Mouse (Mus musculus) heart, embryonic 15.5 days (tissue): ENCODE data around the gene Pdx1. TPM values are rescaled to one million over a fixed set of nuclear protein-coding genes. Genes with fewer than 3 reads are reported as not detected.

Experiments used
- ATAC-seq: fragments of 200-750 bp; cut with Nextera tagmentation; replicated peaks from 2 replicates; pipeline ENCODE4 v1.8.0; 2017; ENCODE audit warnings: low read depth, moderate TSS enrichment; ENCODE audit not compliant: insufficient number of reproducible peaks, insufficient read depth, low FRiP score
- H3K27ac ChIP-seq: fragments of 300-500 bp; sonication (generic); 2 replicates; pipeline ENCODE4 v1.5.1; 2015; ENCODE audit warnings: mild to moderate bottlenecking, inconsistent platforms
- H3K27me3 ChIP-seq: fragments of 300-500 bp; sonication (generic); 2 replicates; pipeline ENCODE4 v1.6.1; 2015; ENCODE audit warnings: inconsistent platforms
- H3K36me3 ChIP-seq: fragments of 300-500 bp; sonication (generic); 2 replicates; pipeline ENCODE4 v1.6.1; 2015; ENCODE audit warnings: mild to moderate bottlenecking, inconsistent platforms
- H3K4me1 ChIP-seq: fragments of 300-500 bp; sonication (generic); replicated peaks from 2 replicates; pipeline ENCODE4 v1.6.1; 2015; ENCODE audit warnings: inconsistent platforms
- H3K4me2 ChIP-seq: fragments of 300-500 bp; sonication (generic); 2 replicates; pipeline ENCODE4 v1.6.1; 2015; ENCODE audit warnings: inconsistent platforms, mild to moderate bottlenecking, moderate library complexity
- H3K4me3 ChIP-seq: fragments of 300-500 bp; sonication (generic); 2 replicates; pipeline ENCODE4 v1.5.1; 2015; ENCODE audit warnings: mild to moderate bottlenecking, inconsistent platforms
- H3K9ac ChIP-seq: fragments of 300-500 bp; sonication (generic); 2 replicates; pipeline ENCODE4 v1.6.1; 2015; ENCODE audit warnings: mild to moderate bottlenecking, inconsistent platforms
- H3K9me3 ChIP-seq: fragments of 300-500 bp; sonication (generic); replicated peaks from 2 replicates; pipeline ENCODE4 v1.6.1; 2016; ENCODE audit warnings: inconsistent platforms
- WGBS: fragments of 180-500 bp; shearing (Covaris S2); methylation state at CpG from one replicate; pipeline ENCODE4 v1.1.7; 2015; ENCODE audit warnings: mixed read lengths; 5-methylcytosine and 5-hydroxymethylcytosine counted together
- polyA plus RNA-seq: library from polyadenylated mRNA; unstranded; fragments of >200 nt; fragmentation: Nextera tagmentation; extraction: Ambion mirVana; gene quantifications from 2 replicates; pipeline ENCODE4 v1.2.1, GENCODE M21; 2015

Pdx1 gene
- polyA plus RNA-seq, 1 experiment from 2014 or later, result not detected

DNA sequence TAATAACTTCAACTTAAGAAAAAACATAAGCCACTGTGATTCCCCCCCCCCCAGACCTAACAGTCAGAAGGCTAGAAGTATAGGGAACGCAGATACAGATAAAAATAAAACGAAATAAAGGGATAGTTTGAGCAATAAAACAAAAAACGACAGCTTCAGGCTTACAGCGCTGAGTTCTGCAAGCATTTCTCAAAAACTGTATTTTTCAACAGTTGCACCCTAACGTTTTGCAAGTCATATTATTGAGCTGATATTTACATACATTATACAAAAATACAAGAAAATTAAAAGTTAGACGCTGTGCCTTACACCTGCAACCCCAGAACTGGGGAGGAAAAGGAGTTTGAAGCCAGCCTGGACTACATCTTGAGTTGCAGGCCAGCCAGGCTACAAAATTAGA lies 388 bp upstream of the Pdx1 start:
- no peaks in the 10 kb centered on the region for H3K36me3 ChIP-seq
- H3K27me3 ChIP-seq, result peaks cover 96% of the 10 kb centered on the region
- H3K27ac ChIP-seq, result no peak overlapping the region
- WGBS, result 6% methylated on average over 6 of the region's 6 CpGs
- no peak overlapping the region for H3K4me2 ChIP-seq
- no peak overlapping the region for H3K9ac ChIP-seq
- ATAC-seq, result no peak
- H3K4me1 ChIP-seq, result peaks cover 8% of the 10 kb centered on the region
- H3K9me3 ChIP-seq, result no peaks in the 10 kb centered on the region
- H3K4me3 ChIP-seq, result no peak overlapping the region

- no peak overlapping the region for H3K4me2 ChIP-seq
- no peaks in the 10 kb centered on the region for H3K9me3 ChIP-seq
- peaks cover 11% of the 10 kb centered on the region for H3K4me1 ChIP-seq
- peaks cover 98% of the 10 kb centered on the region for H3K27me3 ChIP-seq
- 3% methylated on average over 29 of the region's 29 CpGs for WGBS
- H3K4me3 ChIP-seq, result 0 out of 2 replicates have a peak overlapping the region, but pooled peaks have one; percentile 26
- no peak overlapping the region for H3K27ac ChIP-seq
- no peak for ATAC-seq
- H3K9ac ChIP-seq, result no peak overlapping the region
- H3K36me3 ChIP-seq, result no peaks in the 10 kb centered on the region
Measured at GRCm38 (mm10) chr5:147270673-147271655, 1.2 kb downstream of the Pdx1 start.

GRCm38 (mm10) chr5:147272046-147272807 lies 2.5 kb downstream of the Pdx1 start:
- H3K27me3 ChIP-seq, result peaks cover 98% of the 10 kb centered on the region
- WGBS, result 9% methylated on average over 12 of the region's 12 CpGs
- H3K4me3 ChIP-seq, result no peak overlapping the region
- no peak overlapping the region for H3K4me2 ChIP-seq
- no peaks in the 10 kb centered on the region for H3K9me3 ChIP-seq
- ATAC-seq, result no peak
- no peak overlapping the region for H3K9ac ChIP-seq
- peaks cover 11% of the 10 kb centered on the region for H3K4me1 ChIP-seq
- no peak overlapping the region for H3K27ac ChIP-seq
- no peaks in the 10 kb centered on the region for H3K36me3 ChIP-seq

DNA sequence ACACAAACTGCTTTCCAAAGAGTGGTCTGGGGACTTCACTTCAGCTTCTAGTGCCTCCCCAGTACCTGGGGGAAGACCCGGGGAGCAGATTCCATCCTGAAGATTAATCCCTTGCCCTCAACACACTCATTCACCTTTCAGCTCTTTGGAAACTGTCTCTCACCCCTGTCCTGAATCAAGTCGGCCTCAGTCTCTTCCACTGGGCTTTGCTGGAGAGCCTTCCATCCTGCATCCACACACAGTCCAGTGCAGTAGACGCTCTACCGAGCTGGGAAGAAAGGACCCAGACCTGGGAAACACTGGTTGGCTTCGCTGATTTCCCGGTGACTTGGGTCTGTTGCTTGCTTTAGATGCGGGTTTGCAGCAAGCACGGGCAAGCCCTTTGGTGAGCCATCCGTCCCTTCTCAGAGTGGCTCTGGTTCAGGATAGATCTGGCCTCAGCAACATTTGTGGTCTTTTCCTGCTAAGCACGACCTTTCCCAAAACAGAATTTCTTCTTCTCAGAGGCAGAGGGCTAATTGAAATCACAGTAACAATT lies 3.1 kb downstream of the Pdx1 start:
- Histone ChIP-seq H3K4me1 (peaks cover 11% of the 10 kb centered on the region), H3K36me3 (no peaks in the 10 kb centered on the region), H3K27me3 (peaks cover 98% of the 10 kb centered on the region), H3K27ac (no peak overlapping the region), H3K9ac (no peak overlapping the region), H3K4me2 (no peak overlapping the region), H3K4me3 (no peak overlapping the region), H3K9me3 (no peaks in the 10 kb centered on the region)
- no peak for ATAC-seq
- WGBS, result 3% methylated on average over 10 of the region's 10 CpGs

- H3K4me1 ChIP-seq, result peaks cover 11% of the 10 kb centered on the region
- no peak overlapping the region for H3K9ac ChIP-seq
- H3K9me3 ChIP-seq, result no peaks in the 10 kb centered on the region
- H3K4me2 ChIP-seq, result no peak overlapping the region
- H3K4me3 ChIP-seq, result no peak overlapping the region
- H3K27ac ChIP-seq, result no peak overlapping the region
- H3K27me3 ChIP-seq, result peaks cover 94% of the 10 kb centered on the region
- no peak for ATAC-seq
- H3K36me3 ChIP-seq, result no peaks in the 10 kb centered on the region
- WGBS, result 1% methylated on average over 48 of the region's 48 CpGs
Measured at GRCm38 (mm10) chr5:147274174-147275141, 4.7 kb downstream of the Pdx1 start.

GRCm38 (mm10) chr5:147275761-147276160 lies 6.0 kb downstream of the Pdx1 start:
- no peak overlapping the region for H3K4me3 ChIP-seq

GRCm38 (mm10) chr5:147276701-147277546 lies 7.2 kb downstream of the Pdx1 start:
- Histone ChIP-seq H3K4me3 (no peak overlapping the region), H3K9ac (no peak overlapping the region), H3K27me3 (peaks cover 93% of the 10 kb centered on the region), H3K4me1 (peaks cover 3% of the 10 kb centered on the region; the same call in 1 of the 2 replicates), H3K27ac (no peak overlapping the region), H3K4me2 (no peak overlapping the region), H3K36me3 (no peaks in the 10 kb centered on the region), H3K9me3 (no peaks in the 10 kb centered on the region)
- 3% methylated on average over 18 of the region's 18 CpGs for WGBS
- no peak for ATAC-seq

More at GRCm38 (mm10) chr5:147275761-147276160, 6.0 kb downstream of the Pdx1 start:
- Histone ChIP-seq H3K36me3 (no peaks in the 10 kb centered on the region), H3K27me3 (peaks cover 94% of the 10 kb centered on the region), H3K9me3 (no peaks in the 10 kb centered on the region), H3K4me2 (no peak overlapping the region), H3K9ac (no peak overlapping the region), H3K4me1 (peaks cover 6% of the 10 kb centered on the region), H3K27ac (no peak overlapping the region)
- WGBS, result 12% methylated on average over 3 of the region's 3 CpGs
- no peak for ATAC-seq

DNA sequence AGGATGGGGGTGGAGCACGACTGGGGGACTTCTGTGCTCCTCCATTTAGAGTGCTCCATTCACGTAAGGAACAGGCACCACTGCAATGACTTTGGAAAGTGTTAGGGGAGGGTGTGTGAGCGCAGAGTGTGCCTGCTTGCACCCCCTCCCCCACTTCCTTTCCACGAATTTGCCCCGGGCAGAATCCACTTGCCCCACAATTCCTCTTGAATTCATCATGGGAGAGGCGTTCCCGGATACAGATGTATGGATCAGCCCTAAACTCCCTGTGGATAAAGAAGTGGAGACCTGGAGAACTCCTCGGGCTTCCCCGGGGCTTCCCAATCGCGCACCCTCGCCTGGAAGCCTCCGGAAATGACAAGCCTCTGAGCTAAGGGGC lies 7.8 kb downstream of the Pdx1 start:
- no peak for ATAC-seq
- H3K4me1 ChIP-seq, result peaks cover 3% of the 10 kb centered on the region; the same call in 1 of the 2 replicates
- H3K4me2 ChIP-seq, result no peak overlapping the region
- under 1% methylated on average over 13 of the region's 13 CpGs for WGBS
- H3K9me3 ChIP-seq, result no peaks in the 10 kb centered on the region
- peak overlapping the region; percentile 5; the same call in 1 of the 2 replicates for H3K4me3 ChIP-seq
- no peaks in the 10 kb centered on the region for H3K36me3 ChIP-seq
- no peak overlapping the region for H3K9ac ChIP-seq
- peaks cover 87% of the 10 kb centered on the region for H3K27me3 ChIP-seq
- H3K27ac ChIP-seq, result no peak overlapping the region

DNA sequence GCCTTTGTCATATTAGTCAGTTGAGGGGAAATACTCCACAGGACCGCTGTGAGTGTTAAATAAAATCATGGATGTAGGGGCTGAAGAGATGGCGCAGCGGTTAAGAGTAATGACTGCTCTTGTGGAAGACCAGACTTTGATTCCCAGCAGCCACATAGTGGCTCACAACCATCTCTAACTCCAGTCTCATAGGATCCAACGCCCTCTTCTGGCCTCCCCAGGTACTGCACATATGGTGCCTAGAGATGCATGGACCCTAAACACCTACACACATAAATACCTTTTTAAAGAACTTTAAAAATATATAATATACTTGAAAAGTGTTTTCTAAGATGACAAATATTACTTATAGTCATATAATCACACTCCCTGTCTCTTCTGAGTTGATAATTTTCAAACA lies 14.6 kb downstream of the Pdx1 start:
- Histone ChIP-seq H3K4me2 (no peak overlapping the region), H3K4me3 (no peak overlapping the region), H3K27me3 (peaks cover 39% of the 10 kb centered on the region), H3K9me3 (no peaks in the 10 kb centered on the region), H3K27ac (no peak overlapping the region), H3K9ac (no peak overlapping the region), H3K4me1 (no peaks in the 10 kb centered on the region), H3K36me3 (no peaks in the 10 kb centered on the region)
- WGBS, result 72% methylated on average over 4 of the region's 4 CpGs
- ATAC-seq, result no peak
